Mouse (Mus musculus): ENCODE data around the gene Mmp2. TPM values are rescaled to one million over a fixed set of nuclear protein-coding genes. Genes with fewer than 3 reads are reported as not detected.
"Not testable (repeated sequence)": the region's sequence is repeated elsewhere in the genome, so short reads cannot be mapped to it uniquely, and the experiment has no call there.

The Mmp2 gene
- 131 and 162 TPM in 2 replicates for polyA plus RNA-seq (2014; fragmentation: Nextera tagmentation; extraction: Ambion mirVana)

- under 1% methylated on average over 37 of the region's 37 CpGs for WGBS
- H3K4me1 ChIP-seq (ENCODE audit: control insufficient read depth, insufficient read depth, low read length), result no peaks in the 10 kb centered on the region
- H3K9ac ChIP-seq (ENCODE audit: low read depth, low read length), result peak within 1 kb of the TSS; percentile 69
- H3K27ac ChIP-seq (ENCODE audit: low read depth, low read length), result peak within 1 kb of the TSS; percentile 86
- no peaks in the 10 kb centered on the region for H3K27me3 ChIP-seq (ENCODE audit: control insufficient read depth, insufficient read depth, low read length)
- ATAC-seq (ENCODE audit: low FRiP score, low TSS enrichment), result peak; percentile 89
- peak within 1 kb of the TSS; percentile 75 for H3K4me2 ChIP-seq (replicated peaks; ENCODE audit: low read depth, low read length)
- no peaks in the 10 kb centered on the region for H3K9me3 ChIP-seq (ENCODE audit: control insufficient read depth, low read length)
- peak within 1 kb of the TSS; percentile 52 for H3K4me3 ChIP-seq (ENCODE audit: low read length)
- peaks cover 9% of the 10 kb centered on the region for H3K36me3 ChIP-seq (ENCODE audit: control insufficient read depth, insufficient read depth, low read length)
Measured at GRCm38 (mm10) chr8:92827243-92828034, at the start of gene Mmp2. Gene Mmp2, plus strand, starts transcription at chr8:92827291.

GRCm38 (mm10) chr8:92780976-92781375, 46.1 kb upstream of the Mmp2 start:
- WGBS, result 65% methylated on average over 3 of the region's 3 CpGs
- no peak overlapping the region for H3K4me3 ChIP-seq (ENCODE audit: low read length)
- no peak for ATAC-seq (ENCODE audit: low FRiP score, low TSS enrichment)
- no peaks in the 10 kb centered on the region for H3K27me3 ChIP-seq (ENCODE audit: control insufficient read depth, insufficient read depth, low read length)
- H3K4me1 ChIP-seq (ENCODE audit: control insufficient read depth, insufficient read depth, low read length), result no peaks in the 10 kb centered on the region
- no peak overlapping the region for H3K4me2 ChIP-seq (replicated peaks; ENCODE audit: low read depth, low read length)
- H3K9me3 ChIP-seq (ENCODE audit: control insufficient read depth, low read length), result no peaks in the 10 kb centered on the region
- H3K27ac ChIP-seq (ENCODE audit: low read depth, low read length), result no peak overlapping the region
- H3K9ac ChIP-seq (ENCODE audit: low read depth, low read length), result no peak overlapping the region
- H3K36me3 ChIP-seq (ENCODE audit: control insufficient read depth, insufficient read depth, low read length), result no peaks in the 10 kb centered on the region

GRCm38 (mm10) chr8:92783906-92784610, 43.0 kb upstream of the Mmp2 start:
- H3K4me3 ChIP-seq (ENCODE audit: low read length), result no peak overlapping the region
- H3K27ac ChIP-seq (ENCODE audit: low read depth, low read length), result no peak overlapping the region
- no peaks in the 10 kb centered on the region for H3K4me1 ChIP-seq (ENCODE audit: control insufficient read depth, insufficient read depth, low read length)
- no peaks in the 10 kb centered on the region for H3K36me3 ChIP-seq (ENCODE audit: control insufficient read depth, insufficient read depth, low read length)
- H3K4me2 ChIP-seq (replicated peaks; ENCODE audit: low read depth, low read length), result no peak overlapping the region
- WGBS, result 67% methylated on average over 3 of the region's 3 CpGs
- no peak overlapping the region for H3K9ac ChIP-seq (ENCODE audit: low read depth, low read length)
- ATAC-seq (ENCODE audit: low FRiP score, low TSS enrichment), result no peak
- H3K27me3 ChIP-seq (ENCODE audit: control insufficient read depth, insufficient read depth, low read length), result no peaks in the 10 kb centered on the region
- no peaks in the 10 kb centered on the region for H3K9me3 ChIP-seq (ENCODE audit: control insufficient read depth, low read length)

GRCm38 (mm10) chr8:92790835-92791234, 36.3 kb upstream of the Mmp2 start:
- Histone ChIP-seq H3K4me2 (replicated peaks; ENCODE audit: low read depth, low read length) (no peak overlapping the region), H3K9ac (ENCODE audit: low read depth, low read length) (no peak overlapping the region), H3K9me3 (ENCODE audit: control insufficient read depth, low read length) (no peaks in the 10 kb centered on the region), H3K4me3 (ENCODE audit: low read length) (no peak overlapping the region), H3K27ac (ENCODE audit: low read depth, low read length) (no peak overlapping the region), H3K4me1 (ENCODE audit: control insufficient read depth, insufficient read depth, low read length) (no peaks in the 10 kb centered on the region), H3K27me3 (ENCODE audit: control insufficient read depth, insufficient read depth, low read length) (no peaks in the 10 kb centered on the region), H3K36me3 (ENCODE audit: control insufficient read depth, insufficient read depth, low read length) (no peaks in the 10 kb centered on the region)
- ATAC-seq (ENCODE audit: low FRiP score, low TSS enrichment), result no peak
- WGBS, result 79% methylated on average over 3 of the region's 3 CpGs

- WGBS, result 86% methylated on average over 2 of the region's 2 CpGs
- H3K9ac ChIP-seq (ENCODE audit: low read depth, low read length); ATAC-seq (ENCODE audit: low FRiP score, low TSS enrichment); H3K4me2 ChIP-seq (replicated peaks; ENCODE audit: low read depth, low read length); H3K4me1 ChIP-seq (ENCODE audit: control insufficient read depth, insufficient read depth, low read length); H3K4me3 ChIP-seq (ENCODE audit: low read length); H3K36me3 ChIP-seq (ENCODE audit: control insufficient read depth, insufficient read depth, low read length); H3K27me3 ChIP-seq (ENCODE audit: control insufficient read depth, insufficient read depth, low read length); H3K27ac ChIP-seq (ENCODE audit: low read depth, low read length); H3K9me3 ChIP-seq (ENCODE audit: control insufficient read depth, low read length): not testable (repeated sequence)
Measured at GRCm38 (mm10) chr8:92791999-92792398, 35.1 kb upstream of the Mmp2 start.

GRCm38 (mm10) chr8:92793852-92794580, 33.1 kb upstream of the Mmp2 start:
- Histone ChIP-seq H3K27me3 (ENCODE audit: control insufficient read depth, insufficient read depth, low read length) (no peaks in the 10 kb centered on the region), H3K4me2 (replicated peaks; ENCODE audit: low read depth, low read length) (no peak overlapping the region), H3K4me1 (ENCODE audit: control insufficient read depth, insufficient read depth, low read length) (no peaks in the 10 kb centered on the region), H3K9me3 (ENCODE audit: control insufficient read depth, low read length) (no peaks in the 10 kb centered on the region), H3K4me3 (ENCODE audit: low read length) (no peak overlapping the region), H3K9ac (ENCODE audit: low read depth, low read length) (no peak overlapping the region), H3K36me3 (ENCODE audit: control insufficient read depth, insufficient read depth, low read length) (no peaks in the 10 kb centered on the region), H3K27ac (ENCODE audit: low read depth, low read length) (no peak overlapping the region)
- 75% methylated on average over 14 of the region's 14 CpGs for WGBS
- no peak for ATAC-seq (ENCODE audit: low FRiP score, low TSS enrichment)

- WGBS, result 81% methylated on average over 7 of the region's 7 CpGs
Measured at GRCm38 (mm10) chr8:92797527-92797931, 29.6 kb upstream of the Mmp2 start.

GRCm38 (mm10) chr8:92799406-92799805, 27.7 kb upstream of the Mmp2 start:
- Histone ChIP-seq H3K9ac (ENCODE audit: low read depth, low read length) (no peak overlapping the region), H3K4me1 (ENCODE audit: control insufficient read depth, insufficient read depth, low read length) (no peaks in the 10 kb centered on the region), H3K9me3 (ENCODE audit: control insufficient read depth, low read length) (no peaks in the 10 kb centered on the region), H3K27ac (ENCODE audit: low read depth, low read length) (no peak overlapping the region), H3K36me3 (ENCODE audit: control insufficient read depth, insufficient read depth, low read length) (no peaks in the 10 kb centered on the region), H3K4me2 (replicated peaks; ENCODE audit: low read depth, low read length) (no peak overlapping the region), H3K4me3 (ENCODE audit: low read length) (no peak overlapping the region), H3K27me3 (ENCODE audit: control insufficient read depth, insufficient read depth, low read length) (no peaks in the 10 kb centered on the region)
- no peak for ATAC-seq (ENCODE audit: low FRiP score, low TSS enrichment)
- 86% methylated on average over 11 of the region's 11 CpGs for WGBS

More at GRCm38 (mm10) chr8:92797527-92797931, 29.6 kb upstream of the Mmp2 start:
- no peak for ATAC-seq (ENCODE audit: low FRiP score, low TSS enrichment)
- Histone ChIP-seq H3K9me3 (ENCODE audit: control insufficient read depth, low read length) (no peaks in the 10 kb centered on the region), H3K4me1 (ENCODE audit: control insufficient read depth, insufficient read depth, low read length) (no peaks in the 10 kb centered on the region), H3K9ac (ENCODE audit: low read depth, low read length) (no peak overlapping the region), H3K4me3 (ENCODE audit: low read length) (no peak overlapping the region), H3K36me3 (ENCODE audit: control insufficient read depth, insufficient read depth, low read length) (no peaks in the 10 kb centered on the region), H3K27ac (ENCODE audit: low read depth, low read length) (no peak overlapping the region), H3K27me3 (ENCODE audit: control insufficient read depth, insufficient read depth, low read length) (no peaks in the 10 kb centered on the region), H3K4me2 (replicated peaks; ENCODE audit: low read depth, low read length) (no peak overlapping the region)

Data from kidney, embryonic 14.5 days (tissue).